Mouse (Mus musculus) brain, embryonic 14.5 days (tissue): ENCODE measurements around the gene Mthfd2l.

Experiments
- CTCF ChIP-seq: fragments of 200-500 bp; IDR thresholded peaks from 2 replicates; pipeline ENCODE4 v1.5.1; 2012; ENCODE audit warnings: inconsistent platforms, mild to moderate bottlenecking, moderate library complexity, borderline replicate concordance; ENCODE audit not compliant: insufficient read depth, insufficient read length; ENCODE audit errors: extremely low read depth
- POLR2A ChIP-seq: fragments of 200-500 bp; IDR thresholded peaks from 2 replicates; pipeline ENCODE4 v1.6.1; 2012; ENCODE audit warnings: mild to moderate bottlenecking, inconsistent platforms, borderline replicate concordance; ENCODE audit not compliant: poor library complexity, insufficient read depth, insufficient read length, severe bottlenecking; ENCODE audit errors: extremely low read depth

GRCm38 (mm10) chr5:90949499-90949898, 18.6 kb downstream of the Mthfd2l start:
- no peak for TF ChIP-seq POLR2A
- no peak for TF ChIP-seq CTCF
